Mouse (Mus musculus) intestine, embryonic 16.5 days (tissue): ENCODE measurements at regions not wholly inside any gene's neighbourhood (a gene's known extent, or its start where the extent isn't known, plus 50 kb on each side); places are given as distances from the start of the nearest gene placed in this dataset.

Source experiments
- ATAC-seq: fragments of 200-750 bp; cut with Nextera tagmentation; 2 replicates; pipeline ENCODE4 v1.8.0; 2017; ENCODE audit warnings: moderate TSS enrichment, moderate library complexity
- H3K27ac ChIP-seq: fragments of 300-500 bp; sonication (generic); 2 replicates; pipeline ENCODE4 v1.5.1; 2014; ENCODE audit warnings: mild to moderate bottlenecking, low read length
- H3K27me3 ChIP-seq: fragments of 300-500 bp; sonication (generic); replicated peaks from 2 replicates; pipeline ENCODE4 v1.6.1; 2014; ENCODE audit warnings: low read length, control low read depth, mixed read lengths; ENCODE audit not compliant: control insufficient read depth, insufficient read depth
- H3K36me3 ChIP-seq: fragments of 300-500 bp; sonication (generic); 2 replicates; pipeline ENCODE4 v1.6.1; 2014; ENCODE audit warnings: low read length, control low read depth; ENCODE audit not compliant: control insufficient read depth, insufficient read depth
- H3K4me1 ChIP-seq: fragments of 300-500 bp; sonication (generic); 2 replicates; pipeline ENCODE4 v1.6.1; 2014; ENCODE audit warnings: low read length, control low read depth, mixed read lengths; ENCODE audit not compliant: control insufficient read depth, insufficient read depth
- H3K4me2 ChIP-seq: fragments of 300-500 bp; sonication (generic); 2 replicates; pipeline ENCODE4 v1.6.1; 2014; ENCODE audit warnings: low read depth, low read length, control low read depth
- H3K4me3 ChIP-seq: fragments of 300-500 bp; sonication (generic); 2 replicates; pipeline ENCODE4 v1.5.1; 2014; ENCODE audit warnings: mild to moderate bottlenecking, low read length
- H3K9ac ChIP-seq: fragments of 300-500 bp; sonication (generic); 2 replicates; pipeline ENCODE4 v1.6.1; 2014; ENCODE audit warnings: low read depth, low read length
- H3K9me3 ChIP-seq: fragments of 300-500 bp; sonication (generic); 2 replicates; pipeline ENCODE4 v1.6.1; 2016; ENCODE audit warnings: low read length, control low read depth; ENCODE audit not compliant: control insufficient read depth
- WGBS: fragments of 180-500 bp; shearing (Covaris S2); extraction: QIAGEN DNeasy Blood & Tissue Kit; methylation state at CpG from one replicate; pipeline ENCODE4 v1.1.7; 2014; 5-methylcytosine and 5-hydroxymethylcytosine counted together

DNA sequence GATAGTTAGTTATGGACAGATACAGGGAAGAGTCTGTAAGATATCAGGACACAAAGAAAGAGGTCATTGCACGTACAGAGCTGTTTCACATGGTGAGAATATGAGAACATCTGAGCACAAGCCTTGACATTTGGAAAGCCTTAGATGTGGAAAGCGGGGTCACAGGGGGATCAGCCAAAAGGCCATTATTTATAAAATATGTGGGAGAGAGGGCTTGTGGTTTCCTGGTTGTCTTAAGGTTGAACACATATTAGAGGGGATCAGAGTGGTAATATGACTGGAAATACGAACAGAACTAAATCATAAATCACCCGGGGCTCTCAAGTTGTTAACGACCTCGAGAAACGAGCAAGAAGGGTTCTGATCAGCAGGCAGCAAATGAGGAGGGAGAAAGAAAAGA is 68.2 kb downstream of the Ankrd7 start:
- no peak overlapping the region for H3K27ac ChIP-seq
- H3K9me3 ChIP-seq: no peaks in the 10 kb centered on the region
- no peak overlapping the region for H3K4me3 ChIP-seq
- no peaks in the 10 kb centered on the region for H3K36me3 ChIP-seq
- WGBS: 53% methylated on average over 7 of the region's 7 CpGs
- ATAC-seq: no peak
- no peaks in the 10 kb centered on the region for H3K27me3 ChIP-seq
- no peak overlapping the region for H3K4me2 ChIP-seq
- H3K9ac ChIP-seq: no peak overlapping the region
- no peaks in the 10 kb centered on the region for H3K4me1 ChIP-seq

DNA sequence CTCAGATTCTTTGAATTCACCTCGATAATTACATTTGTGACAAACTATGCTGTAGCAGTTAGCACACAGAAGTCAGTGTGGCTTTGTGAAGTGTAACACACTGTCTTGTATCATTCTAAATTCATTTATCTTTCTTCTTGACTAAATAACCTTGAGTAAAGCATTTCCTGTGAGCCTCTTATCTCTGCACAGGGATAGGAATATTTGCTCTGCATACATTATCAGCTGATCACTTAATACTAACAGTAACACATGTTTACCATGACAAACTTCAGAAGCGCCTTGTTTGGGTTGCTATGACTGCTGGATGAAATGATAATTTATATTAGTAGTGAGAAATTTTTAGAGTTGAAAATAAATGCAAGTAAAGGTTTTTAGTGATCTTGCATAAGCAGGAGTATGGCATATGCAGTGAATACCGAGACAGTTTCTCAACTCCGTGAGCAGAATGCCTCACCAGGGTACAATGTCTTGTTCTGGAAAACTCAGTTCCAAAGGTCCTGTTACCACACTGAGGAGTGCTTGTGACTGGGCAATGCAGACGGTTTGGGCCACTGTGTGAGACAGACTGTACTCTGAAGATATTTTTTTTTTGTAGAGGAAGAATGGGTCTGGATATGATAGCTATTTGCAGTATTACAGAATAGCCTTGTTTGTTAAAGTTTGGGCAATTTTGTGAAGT is 80.0 kb downstream of the Ankrd7 start:
- Histone ChIP-seq H3K4me1 (no peaks in the 10 kb centered on the region), H3K4me2 (no peak overlapping the region), H3K27me3 (no peaks in the 10 kb centered on the region), H3K9ac (no peak overlapping the region), H3K36me3 (no peaks in the 10 kb centered on the region), H3K4me3 (no peak overlapping the region), H3K9me3 (no peaks in the 10 kb centered on the region), H3K27ac (no peak overlapping the region)
- 61% methylated on average over 5 of the region's 5 CpGs for WGBS
- ATAC-seq: peak; percentile 99
